Mouse (Mus musculus) B cell, adult 2 months (primary cell): ENCODE measurements at regions not wholly inside any gene's neighbourhood (a gene's known extent, or its start where the extent isn't known, plus 50 kb on each side); places are given as distances from the start of the nearest gene placed in this dataset.
A peak's percentile ranks its signal among the peaks of the same experiment; 100 is the strongest.

Experiments
- DNase-seq, 2 experiments: peaks; one replicate each; pipeline ENCODE4 v3.0.0; 2022

GRCm38 (mm10) chr9:67610696-67611095, 51.2 kb upstream of the Tln2 start:
- DNase-seq = no peak

GRCm38 (mm10) chr9:67611676-67612075, 52.2 kb upstream of the Tln2 start:
- DNase-seq = no peak

DNA sequence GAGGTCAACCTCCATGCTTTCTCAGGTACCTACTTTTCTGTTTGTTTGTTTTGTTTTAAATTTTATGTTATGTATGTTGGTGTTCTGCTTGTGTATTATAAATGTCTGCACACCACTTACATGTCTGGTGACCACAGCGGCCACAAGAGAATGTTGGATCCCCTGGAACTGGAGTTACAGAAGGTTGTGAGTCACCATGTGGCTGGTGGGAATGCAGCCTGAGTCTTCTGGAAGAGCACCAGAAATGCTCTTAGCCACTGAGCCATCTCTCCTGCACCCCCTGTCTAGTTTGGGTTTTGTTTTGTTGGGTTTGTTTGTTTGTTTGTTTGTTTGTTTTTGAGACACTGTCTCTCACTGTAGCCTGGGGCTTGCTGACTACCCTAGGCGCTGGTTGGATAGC, 52.6 kb upstream of the Tln2 start:
- no peak for DNase-seq

DNA sequence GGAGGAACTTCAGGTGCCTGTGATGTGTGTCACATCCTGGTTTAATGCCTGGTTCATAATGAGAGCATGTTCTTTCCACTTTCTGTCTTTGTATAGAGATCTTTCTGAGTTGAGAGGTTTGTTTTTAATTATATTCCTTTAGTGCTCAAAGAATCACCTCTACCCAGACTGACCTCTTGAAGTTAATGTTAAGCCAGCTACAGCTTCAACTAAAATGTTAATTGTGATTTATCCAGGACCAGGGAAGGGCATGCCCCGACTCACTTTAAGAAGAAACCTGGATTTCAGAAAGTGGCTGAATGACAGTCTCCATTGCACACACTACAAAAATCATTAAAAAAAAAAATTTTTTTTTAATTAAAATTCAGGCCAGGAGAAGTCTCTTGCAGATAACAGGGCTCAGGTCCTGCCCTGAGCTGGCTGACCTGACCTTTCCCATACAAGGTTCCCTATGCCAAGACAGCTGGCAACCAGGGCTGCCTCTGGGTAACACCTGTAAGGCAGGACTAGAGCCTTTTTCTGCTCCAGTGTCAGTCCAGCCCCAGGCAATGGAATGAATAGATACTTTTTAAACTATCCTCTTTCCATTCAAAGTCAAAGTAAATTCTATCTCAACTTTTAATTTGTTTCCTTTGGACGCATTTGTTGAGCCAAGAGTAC, 54.7 kb upstream of the Tln2 start:
- no peak for DNase-seq

- DNase-seq = no peak
These were observed 56.7 kb upstream of the Tln2 start for GRCm38 (mm10) chr9:67616207-67616606.

DNA sequence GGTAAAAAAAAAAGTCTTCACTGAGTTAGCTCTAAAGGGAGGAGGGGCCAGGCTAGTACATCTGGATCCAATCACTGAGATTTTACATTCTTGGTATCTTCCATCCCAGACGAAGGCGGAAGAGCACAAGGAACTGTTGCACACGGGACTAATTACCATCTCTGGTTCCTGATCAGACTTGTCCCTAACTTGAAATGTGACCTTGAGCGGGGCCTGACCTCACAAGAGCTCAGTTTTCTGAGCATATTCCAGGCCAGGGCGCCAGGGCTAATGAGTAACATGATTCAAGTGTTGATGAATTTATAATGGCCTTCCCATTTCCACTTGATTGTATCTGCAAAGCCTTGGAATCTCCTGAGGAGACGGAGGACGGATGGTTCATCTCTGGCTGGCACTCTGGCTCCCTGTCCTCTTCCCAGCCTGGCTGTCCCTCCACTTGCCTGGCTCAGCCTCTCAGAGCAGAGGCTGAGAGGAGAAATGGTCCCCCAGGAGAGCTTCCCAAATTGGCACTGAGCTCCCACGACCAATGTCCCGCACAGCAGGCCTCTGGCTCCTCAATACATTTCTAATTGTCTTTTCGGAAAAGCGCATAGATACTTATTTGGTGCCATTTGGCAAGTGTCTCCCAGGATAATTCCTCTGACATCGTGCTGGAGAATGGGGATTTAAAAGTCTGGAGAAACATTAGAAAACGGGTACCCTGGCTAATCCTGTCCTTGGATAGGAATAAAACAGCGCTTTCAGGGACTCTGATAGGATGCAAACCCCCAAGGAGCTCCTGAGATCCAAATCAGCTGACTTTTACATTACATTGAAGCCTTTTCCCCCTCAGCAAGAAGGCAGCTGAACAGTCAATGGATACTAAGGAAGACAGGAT, 58.1 kb upstream of the Tln2 start:
- no peak for DNase-seq

GRCm38 (mm10) chr9:67620945-67621344, 61.4 kb upstream of the Tln2 start:
- no peak for DNase-seq

DNA sequence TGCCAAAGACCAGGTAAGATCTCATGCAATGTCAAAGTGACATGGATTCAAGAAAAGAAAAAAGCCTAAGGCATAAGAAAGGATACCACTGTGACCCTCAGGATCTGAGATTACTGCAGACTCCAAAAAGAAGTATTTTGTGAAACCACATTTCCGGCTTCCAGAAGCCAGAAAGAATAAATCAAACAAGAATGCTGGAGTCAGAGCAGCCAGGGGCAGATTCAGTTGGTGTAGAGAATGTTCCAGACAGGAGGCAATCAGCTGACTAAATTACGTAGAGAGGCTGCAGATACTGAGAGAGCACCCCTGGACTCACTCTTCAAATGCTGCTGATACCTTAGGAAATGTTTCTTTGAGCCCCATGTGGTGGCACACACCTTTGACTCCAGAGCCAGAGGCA, 67.7 kb upstream of the Tln2 start:
- no peak for DNase-seq

DNA sequence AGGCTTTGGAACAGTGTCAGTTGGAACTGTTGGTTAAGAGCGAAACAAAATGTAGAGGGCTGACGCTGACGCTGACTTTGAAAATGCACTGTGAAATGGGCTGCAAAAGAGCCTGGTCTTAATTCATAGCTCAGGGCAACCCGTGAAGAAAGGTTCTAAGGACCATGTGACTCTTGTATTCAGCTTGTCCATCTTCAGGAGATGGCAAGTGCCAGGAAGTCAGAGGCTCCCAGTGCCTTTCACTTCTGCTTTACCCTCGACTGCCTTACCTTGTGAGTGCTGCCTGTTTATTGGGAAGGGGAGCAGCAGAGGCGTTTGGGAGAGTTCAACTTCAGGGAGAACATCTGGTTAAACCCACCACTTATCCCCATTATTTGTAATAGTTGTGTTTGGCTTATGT, 70.1 kb upstream of the Tln2 start:
- no peak for DNase-seq

DNA sequence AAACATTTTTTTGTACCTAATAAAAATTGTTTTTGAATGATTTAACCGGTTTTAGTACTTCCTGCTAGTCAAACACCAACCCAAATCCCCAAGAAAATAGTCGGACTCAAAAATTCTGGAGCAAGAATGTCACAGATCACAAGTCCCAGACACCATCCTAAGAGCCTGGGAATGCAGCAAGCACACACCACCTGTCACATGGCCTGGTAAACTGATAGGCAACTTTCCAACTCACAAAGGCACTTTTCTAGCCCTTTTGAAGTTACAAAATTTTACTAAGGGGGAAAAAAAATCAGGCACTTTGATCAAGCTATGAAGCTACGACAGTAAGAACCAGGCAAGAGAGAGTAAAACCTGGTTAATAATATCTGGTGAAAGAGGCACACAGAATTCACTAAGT, 70.7 kb upstream of the Tln2 start:
- no peak for DNase-seq

DNA sequence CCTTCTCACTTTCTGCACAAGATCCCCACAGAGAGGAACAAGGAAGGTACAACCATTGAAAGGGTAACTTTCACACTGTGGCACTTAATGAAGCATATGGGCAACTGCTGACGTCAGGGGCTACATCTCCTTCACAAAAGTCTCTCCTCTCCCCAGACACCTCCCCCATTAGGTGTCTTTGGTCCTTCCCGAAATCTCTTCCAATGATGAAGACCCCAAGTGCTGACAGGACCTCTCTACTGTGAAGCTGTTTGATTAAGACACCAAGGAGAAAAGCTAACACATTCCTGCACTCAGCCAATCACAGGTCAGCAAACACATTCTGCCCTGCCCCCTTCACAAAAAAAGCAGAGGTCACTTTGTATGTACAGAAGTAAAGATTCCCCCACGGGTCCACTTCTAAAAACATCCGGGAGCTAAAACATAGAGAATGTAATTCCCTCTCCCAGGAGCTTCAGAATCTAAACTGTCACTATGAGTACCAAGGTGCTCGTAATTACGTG, 72.3 kb upstream of the Tln2 start:
- DNase-seq = no peak

DNA sequence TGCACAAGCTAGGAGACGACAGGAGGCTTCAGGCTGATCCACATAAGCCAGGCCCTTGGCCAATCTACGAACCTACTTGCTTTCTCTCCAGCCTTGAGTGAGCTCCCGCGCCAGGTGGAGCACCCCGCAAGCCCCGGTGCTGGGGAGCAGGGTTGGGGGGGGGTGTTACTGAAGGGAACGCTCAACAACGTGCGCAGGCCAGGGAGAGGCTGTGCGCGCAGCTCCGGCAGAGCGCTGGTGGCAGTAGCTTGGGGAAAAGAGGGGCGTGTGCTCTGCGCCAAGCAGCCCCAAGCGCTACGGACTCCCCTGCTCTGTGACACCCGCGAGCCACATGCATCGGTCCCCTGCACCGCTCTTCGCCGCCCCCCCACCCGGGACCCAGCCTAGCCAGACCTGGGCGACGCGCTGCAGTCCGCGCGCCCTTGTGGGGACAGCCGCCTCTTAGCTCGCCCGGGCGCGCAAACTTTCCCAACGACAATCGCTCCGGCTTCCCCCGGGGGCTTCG, 73.1 kb upstream of the Tln2 start:
- DNase-seq = no peak

- no peak for DNase-seq
These were observed 73.7 kb upstream of the Tln2 start for GRCm38 (mm10) chr9:67633026-67633741.

GRCm38 (mm10) chr9:67633761-67634441, 74.4 kb upstream of the Tln2 start:
- DNase-seq = no peak

DNA sequence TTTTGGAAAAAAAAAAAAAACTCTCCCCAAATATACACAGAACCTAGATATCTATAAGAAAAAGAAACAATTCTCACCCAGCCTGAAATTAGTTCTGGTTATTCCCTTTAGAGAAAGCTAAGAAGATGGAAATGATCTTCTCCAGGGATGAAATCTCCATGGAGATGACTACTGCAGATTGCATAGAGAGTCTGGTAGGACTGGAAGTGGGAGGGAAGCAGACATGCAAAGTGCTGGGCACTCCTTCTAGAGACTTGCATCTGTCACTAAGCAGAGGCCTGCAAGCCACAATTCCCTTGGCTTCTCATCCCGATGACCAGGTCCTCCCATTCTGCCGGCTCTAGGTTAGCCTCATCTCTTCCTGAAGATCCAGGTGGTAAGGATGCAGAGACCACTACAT, 87.3 kb upstream of the Tln2 start:
- no peak for DNase-seq

GRCm38 (mm10) chr9:67664773-67665172, 94.5 kb upstream of the C2cd4b start:
- no peak for DNase-seq

GRCm38 (mm10) chr9:67670261-67671020, 88.8 kb upstream of the C2cd4b start:
- no peak for DNase-seq

- no peak for DNase-seq
These were observed 82.3 kb upstream of the C2cd4b start for GRCm38 (mm10) chr9:67676906-67677305.

DNA sequence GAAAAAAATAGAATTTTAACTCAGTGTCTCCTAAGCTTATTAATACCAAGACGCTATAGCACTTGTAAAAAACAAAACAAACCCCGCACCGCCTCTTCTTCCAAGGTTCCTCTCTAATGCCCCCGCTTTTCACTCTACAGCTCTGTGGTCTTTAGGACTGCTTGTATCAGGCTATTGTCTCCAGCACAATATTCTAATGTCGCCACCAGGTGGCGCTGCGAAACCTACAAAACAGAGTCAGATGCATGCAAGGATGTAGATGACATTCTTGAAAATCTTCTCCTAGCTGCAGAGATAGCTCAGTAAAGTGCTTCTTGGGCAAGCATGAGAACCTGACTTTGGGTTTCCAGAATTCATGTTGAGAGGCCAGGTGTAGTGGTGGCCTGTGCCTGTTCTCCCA, 75.9 kb upstream of the C2cd4b start:
- DNase-seq = peak; percentile 37 to 40

GRCm38 (mm10) chr9:67692396-67692795, 66.8 kb upstream of the C2cd4b start:
- DNase-seq = no peak

DNA sequence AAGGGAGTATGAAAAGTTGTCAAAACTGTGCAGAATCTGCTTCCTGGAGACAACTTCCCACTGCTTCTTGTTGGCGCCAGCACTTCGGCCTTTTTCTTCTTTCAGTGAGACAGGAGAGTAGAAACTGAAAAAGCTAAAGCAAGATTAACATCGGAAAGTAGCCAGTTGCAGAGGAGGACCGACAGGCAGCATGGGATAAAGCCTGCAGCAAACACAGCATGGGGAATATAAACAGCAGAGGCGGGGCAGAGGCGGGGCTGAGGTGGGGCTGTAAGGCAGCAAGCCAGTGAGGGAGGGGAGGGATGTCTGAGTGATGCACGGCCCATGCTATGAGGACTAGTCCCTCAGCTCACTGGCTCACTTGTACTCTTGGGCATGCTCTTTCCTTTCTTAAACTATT, 65.5 kb upstream of the C2cd4b start:
- no peak for DNase-seq

GRCm38 (mm10) chr9:67698796-67699195, 60.4 kb upstream of the C2cd4b start:
- no peak for DNase-seq
